Mouse (Mus musculus) bone marrow macrophage, adult 2 months (primary cell): ENCODE results near the gene Olfr628.
"Not testable (repeated sequence)": the region's sequence is repeated elsewhere in the genome, so short reads cannot be mapped to it uniquely, and the experiment has no call there.

Source experiments
- CTCF ChIP-seq: IDR thresholded peaks from 2 replicates; pipeline ENCODE4 v1.5.1; 2012; ENCODE audit warnings: low read depth, mild to moderate bottlenecking, low read length, moderate library complexity
- POLR2A ChIP-seq: IDR thresholded peaks from 2 replicates; pipeline ENCODE4 v1.6.1; 2012; ENCODE audit warnings: mild to moderate bottlenecking, low read depth, low read length, borderline replicate concordance

DNA sequence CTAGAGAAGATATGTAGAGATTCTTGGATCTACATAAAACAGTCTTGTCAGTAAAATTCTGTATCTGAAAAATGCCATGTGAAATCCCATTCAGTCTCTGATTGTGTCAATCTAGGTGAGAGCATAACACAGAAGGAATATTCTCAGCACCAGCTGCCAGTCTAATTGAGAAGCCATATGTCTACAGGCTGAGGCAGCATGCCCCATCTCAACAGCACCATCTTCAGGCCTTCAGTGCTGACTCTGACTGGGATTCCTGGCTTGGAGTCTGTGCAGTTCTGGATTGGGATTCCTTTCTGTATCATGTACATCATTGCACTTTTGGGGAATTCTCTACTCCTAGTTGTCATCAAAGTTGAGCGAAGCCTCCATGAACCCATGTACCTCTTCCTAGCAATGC is 13.8 kb upstream of the Olfr628 start:
- TF ChIP-seq CTCF, POLR2A: not testable (repeated sequence)
